In genomic region chr11:79182881-79183280, GRCm38 (mm10) we compare ENCODE assay signal across 10 mouse cellular contexts. TPM values are rescaled to one million over a fixed set of nuclear protein-coding genes. Genes with fewer than 3 reads are reported as not detected.
DNase-seq lines count a peak whose midpoint lies in the region; ATAC-seq and TF ChIP-seq lines count a peak whose summit lies in the region.
"Had no signal": no experiment of that assay in that cellular context is flagged by ENCODE, and none has a peak within 500 bp of the region (broad histone marks: within the 10 kb centered on the region; RNA-seq: fewer than 3 reads in every experiment).

No protein-coding gene starts in this region.

- H3K9ac ChIP-seq in midbrain, postnatal 0 days (replicated peaks; ENCODE audit: low read length, poor library complexity, severe bottlenecking): no peak overlapping the region
- no peak overlapping the region for H3K9ac ChIP-seq in lung, postnatal 0 days (replicated peaks; ENCODE audit: low read depth)
- H3K9ac ChIP-seq: embryonic facial prominence, embryonic 13.5 days; liver, embryonic 15.5 days had no signal

- peak; percentile 36; the same call in 1 of the 2 replicates for TF ChIP-seq EP300 in lung, postnatal 0 days (IDR thresholded peaks at IDR 0.05)

- no peak overlapping the region for H3K4me3 ChIP-seq in midbrain, postnatal 0 days (ENCODE audit: low read depth, low read length)
- no peak overlapping the region for H3K4me3 ChIP-seq in midbrain, embryonic 10.5 days
- H3K4me3 ChIP-seq in layer of hippocampus, adult 2 months: no peak overlapping the region
- no peak overlapping the region for H3K4me3 ChIP-seq in lung, postnatal 0 days (ENCODE audit: low read depth, low read length)
- H3K4me3 ChIP-seq: embryonic facial prominence, embryonic 13.5 days; liver, embryonic 15.5 days had no signal

- H3K4me2 ChIP-seq in midbrain, postnatal 0 days (ENCODE audit: low read depth, low read length, poor library complexity, severe bottlenecking): no peak overlapping the region
- H3K4me2 ChIP-seq in lung, postnatal 0 days (replicated peaks; ENCODE audit: low read depth, low read length): no peak overlapping the region
- H3K4me2 ChIP-seq: embryonic facial prominence, embryonic 13.5 days; liver, embryonic 15.5 days had no signal

- no peaks in the 10 kb centered on the region for H3K9me3 ChIP-seq in midbrain, postnatal 0 days (ENCODE audit: low read length)
- no peaks in the 10 kb centered on the region for H3K9me3 ChIP-seq in midbrain, embryonic 10.5 days (replicated peaks)
- no peaks in the 10 kb centered on the region for H3K9me3 ChIP-seq in lung, postnatal 0 days (ENCODE audit: low read length)
- H3K9me3 ChIP-seq: embryonic facial prominence, embryonic 13.5 days; liver, embryonic 15.5 days had no signal

- H3K4me1 ChIP-seq in midbrain, postnatal 0 days (ENCODE audit: insufficient read depth, low read length): no peaks in the 10 kb centered on the region
- H3K4me1 ChIP-seq in midbrain, embryonic 10.5 days: no peaks in the 10 kb centered on the region
- no peaks in the 10 kb centered on the region for H3K4me1 ChIP-seq in lung, postnatal 0 days (ENCODE audit: insufficient read depth, low read depth, low read length)
- H3K4me1 ChIP-seq: liver, embryonic 15.5 days had no signal

- TF ChIP-seq CTCF in midbrain, postnatal 0 days (IDR thresholded peaks at IDR 0.05): no peak
- TF ChIP-seq CTCF in layer of hippocampus, adult 2 months (conservative IDR thresholded peaks at IDR 0.05): no peak
- no peak for TF ChIP-seq CTCF in lung, postnatal 0 days (IDR thresholded peaks at IDR 0.05)

- H3K27me3 ChIP-seq in midbrain, postnatal 0 days (ENCODE audit: insufficient read depth, low read length): no peaks in the 10 kb centered on the region
- no peaks in the 10 kb centered on the region for H3K27me3 ChIP-seq in midbrain, embryonic 10.5 days (ENCODE audit: low read depth, poor library complexity, severe bottlenecking)
- no peaks in the 10 kb centered on the region for H3K27me3 ChIP-seq in lung, postnatal 0 days (replicated peaks; ENCODE audit: insufficient read depth, low read length)
- H3K27me3 ChIP-seq: embryonic facial prominence, embryonic 13.5 days; liver, embryonic 15.5 days had no signal

- H3K36me3 ChIP-seq in midbrain, postnatal 0 days (ENCODE audit: insufficient read depth, low read length): no peaks in the 10 kb centered on the region
- no peaks in the 10 kb centered on the region for H3K36me3 ChIP-seq in midbrain, embryonic 10.5 days
- H3K36me3 ChIP-seq in lung, postnatal 0 days (ENCODE audit: insufficient read depth, low read length): no peaks in the 10 kb centered on the region
- H3K36me3 ChIP-seq: embryonic facial prominence, embryonic 13.5 days; liver, embryonic 15.5 days had no signal

- DNase-seq in midbrain, postnatal 0 days (ENCODE audit: low spot score): peak; percentile 53
- no peak for DNase-seq in midbrain, embryonic 10.5 days (ENCODE audit: low spot score)
- peak; percentile 74 to 79 for DNase-seq in layer of hippocampus, adult 2 months (ENCODE audit: low spot score in 2 of 2)
- DNase-seq in lung, postnatal 0 days (ENCODE audit: low spot score): peak; percentile 70
- peak; percentile 71 for DNase-seq in testis, postnatal 14 days (ENCODE audit: low spot score)
- no peak for DNase-seq in thymus, postnatal 0 days (ENCODE audit: low spot score)
- no peak for DNase-seq in adrenal gland, postnatal 10 days
- DNase-seq: thymus, adult 18-20 months had no signal

- WGBS in midbrain, postnatal 0 days: 64% methylated on average over 12 of the region's 12 CpGs
- WGBS in midbrain, embryonic 10.5 days: 82% methylated on average over 12 of the region's 12 CpGs
- WGBS in lung, postnatal 0 days: 53% methylated on average over 12 of the region's 12 CpGs

- no peak for ATAC-seq in midbrain, postnatal 0 days (ENCODE audit: low FRiP score)
- ATAC-seq in lung, postnatal 0 days: peak; percentile 93

- H3K27ac ChIP-seq in midbrain, postnatal 0 days (ENCODE audit: low read depth, low read length): no peak overlapping the region
- no peak overlapping the region for H3K27ac ChIP-seq in midbrain, embryonic 10.5 days (replicated peaks)
- H3K27ac ChIP-seq in layer of hippocampus, adult 2 months: peak overlapping the region; percentile 83
- no peak overlapping the region for H3K27ac ChIP-seq in lung, postnatal 0 days (ENCODE audit: low read length)
- H3K27ac ChIP-seq: embryonic facial prominence, embryonic 13.5 days; liver, embryonic 15.5 days had no signal

RNA-seq across cellular contexts. Expression of gene Ksr1, which starts 36.7 kb away (rescaled TPM):
- total RNA-seq in midbrain, postnatal 0 days (2014; rRNA removed): 33.7 and 38.1 TPM in 2 replicates
- 2.6 and 3.2 TPM in 2 replicates for polyA plus RNA-seq in midbrain, postnatal 0 days (2015; fragmentation: Nextera tagmentation; extraction: Ambion mirVana)
- 1.7 and 2.5 TPM in 2 replicates for polyA plus RNA-seq in midbrain, embryonic 10.5 days (2016; fragmentation: Nextera tagmentation; extraction: Ambion mirVana)
- total RNA-seq in layer of hippocampus, adult 2 months (2021): 100 to 1,000 TPM; 230 to 231 TPM
- polyA plus RNA-seq in lung, postnatal 0 days (2015; fragmentation: Nextera tagmentation; extraction: Ambion mirVana): 2.3 TPM in 2 replicates
- polyA plus RNA-seq in thymus, postnatal 0 days (2015; fragmentation: Nextera tagmentation; extraction: Ambion mirVana): 2.7 and 2.8 TPM in 2 replicates
- 10 to 100 TPM; 12.0 to 17.3 TPM for total RNA-seq in adrenal gland, postnatal 10 days (2021)

Comparison
In these comparisons a context has a peak if more than half of its experiments do, and no peak if none do; other contexts are left out.
1. DNase-seq: peak in midbrain, postnatal 0 days (single experiment), layer of hippocampus, adult 2 months (2 of 2), lung, postnatal 0 days (single experiment) and testis, postnatal 14 days (single experiment); none in midbrain, embryonic 10.5 days (single experiment), thymus, postnatal 0 days (single experiment) and adrenal gland, postnatal 10 days (single experiment).